Mouse (Mus musculus) liver, postnatal 0 days (tissue): Measurements from ENCODE around the gene Fa2h.

ENCODE experiments used
- CTCF ChIP-seq: sonication (generic); IDR thresholded peaks from 2 replicates; pipeline ENCODE4 v1.5.1; 2016; ENCODE audit warnings: antibody characterized with exemption, low read depth
- EP300 ChIP-seq: IDR thresholded peaks from 2 replicates; pipeline ENCODE4 v1.6.1; 2016; ENCODE audit warnings: antibody characterized with exemption, low read depth, mild to moderate bottlenecking

GRCm38 (mm10) chr8:111340186-111340585 lies 53.4 kb downstream of the Fa2h start:
- TF ChIP-seq CTCF, result no peak
- TF ChIP-seq EP300, result no peak
